Mouse (Mus musculus): ENCODE measurements at regions not wholly inside any gene's neighbourhood (a gene's known extent, or its start where the extent isn't known, plus 50 kb on each side); places are given as distances from the start of the nearest gene placed in this dataset.

DNA sequence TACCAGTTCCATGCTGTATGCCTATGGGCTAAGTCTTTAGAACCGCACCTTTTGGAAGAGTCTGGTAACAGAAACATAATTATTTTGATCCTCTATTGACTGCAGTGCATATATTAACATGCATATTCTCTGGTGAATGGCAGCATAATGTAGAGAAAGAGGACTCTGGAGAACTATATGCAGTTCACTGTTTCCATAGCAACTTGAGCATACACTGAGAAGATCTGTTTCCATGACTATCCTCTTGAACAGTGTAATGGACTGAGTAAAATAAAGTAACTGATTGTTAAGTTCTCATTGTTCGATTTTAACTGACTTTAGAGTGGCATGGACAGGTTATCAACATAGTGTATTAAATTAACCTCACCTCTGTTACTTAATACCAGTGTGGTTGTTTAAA is 147.6 kb upstream of the 2610001J05Rik start:
- no peaks in the 10 kb centered on the region for H3K9me3 ChIP-seq (replicated peaks; ENCODE audit: control insufficient read depth, low read length)
- no peak for ATAC-seq (replicated peaks; ENCODE audit: insufficient number of reproducible peaks, low FRiP score, low TSS enrichment)
- H3K4me1 ChIP-seq (ENCODE audit: control insufficient read depth, insufficient read depth, low read length), result no peaks in the 10 kb centered on the region
- H3K27me3 ChIP-seq (ENCODE audit: control insufficient read depth, insufficient read depth, low read length), result no peaks in the 10 kb centered on the region
- H3K27ac ChIP-seq (ENCODE audit: low read depth, low read length), result no peak overlapping the region
- no peak overlapping the region for H3K9ac ChIP-seq (ENCODE audit: low read depth, low read length)
- no peak overlapping the region for H3K4me3 ChIP-seq (ENCODE audit: low read depth, low read length)
- WGBS (ENCODE audit: insufficient replicate concordance), result 74% methylated on average over 2 of the region's 2 CpGs
- no peaks in the 10 kb centered on the region for H3K36me3 ChIP-seq (ENCODE audit: control insufficient read depth, insufficient read depth, low read length)
- no peak overlapping the region for H3K4me2 ChIP-seq

DNA sequence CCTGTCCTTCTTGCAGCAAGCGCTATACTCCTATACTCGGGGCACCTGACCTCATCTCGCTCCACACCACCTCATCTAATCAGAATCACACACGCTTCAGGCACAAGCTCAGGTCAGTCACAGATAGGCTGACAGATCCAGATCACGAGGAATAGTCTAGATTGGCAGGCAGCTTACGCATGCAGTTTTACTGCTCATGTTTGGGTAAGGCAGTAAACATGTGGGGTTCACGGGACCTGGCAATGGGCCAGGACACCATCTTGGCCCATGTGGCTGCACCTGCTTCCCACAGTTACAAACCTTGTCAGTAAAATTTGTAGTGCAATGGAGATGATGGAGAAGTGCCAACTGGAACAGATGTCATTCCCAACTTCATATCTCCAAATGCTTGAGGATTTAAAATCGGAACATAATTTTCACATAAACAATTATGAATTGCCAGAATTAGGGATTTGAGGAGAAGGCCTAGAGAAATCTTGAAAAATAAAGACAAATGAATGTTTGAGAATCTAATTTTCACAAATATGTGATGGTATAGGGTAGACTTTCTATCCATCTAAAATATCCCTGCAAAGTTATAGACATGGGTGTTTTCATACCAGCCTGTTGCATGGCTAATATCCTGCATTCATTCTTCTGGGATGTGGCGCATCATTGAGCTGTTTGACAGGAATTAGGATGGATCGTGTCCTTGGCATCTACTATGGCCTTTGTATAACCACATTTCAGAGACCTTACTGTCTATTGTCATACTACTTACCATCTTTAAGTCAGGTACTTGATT is 111.5 kb upstream of the 2610001J05Rik start:
- no peak overlapping the region for H3K27ac ChIP-seq (ENCODE audit: low read depth, low read length)
- no peak overlapping the region for H3K4me2 ChIP-seq
- no peaks in the 10 kb centered on the region for H3K36me3 ChIP-seq (ENCODE audit: control insufficient read depth, insufficient read depth, low read length)
- no peak overlapping the region for H3K4me3 ChIP-seq (ENCODE audit: low read depth, low read length)
- H3K27me3 ChIP-seq (ENCODE audit: control insufficient read depth, insufficient read depth, low read length), result no peaks in the 10 kb centered on the region
- no peaks in the 10 kb centered on the region; the same call in 1 of the 2 replicates for H3K9me3 ChIP-seq (replicated peaks; ENCODE audit: control insufficient read depth, low read length)
- 83% methylated on average over 10 of the region's 10 CpGs for WGBS (ENCODE audit: insufficient replicate concordance)
- H3K4me1 ChIP-seq (ENCODE audit: control insufficient read depth, insufficient read depth, low read length), result no peaks in the 10 kb centered on the region
- ATAC-seq (replicated peaks; ENCODE audit: insufficient number of reproducible peaks, low FRiP score, low TSS enrichment), result no peak
- H3K9ac ChIP-seq (ENCODE audit: low read depth, low read length), result no peak overlapping the region

DNA sequence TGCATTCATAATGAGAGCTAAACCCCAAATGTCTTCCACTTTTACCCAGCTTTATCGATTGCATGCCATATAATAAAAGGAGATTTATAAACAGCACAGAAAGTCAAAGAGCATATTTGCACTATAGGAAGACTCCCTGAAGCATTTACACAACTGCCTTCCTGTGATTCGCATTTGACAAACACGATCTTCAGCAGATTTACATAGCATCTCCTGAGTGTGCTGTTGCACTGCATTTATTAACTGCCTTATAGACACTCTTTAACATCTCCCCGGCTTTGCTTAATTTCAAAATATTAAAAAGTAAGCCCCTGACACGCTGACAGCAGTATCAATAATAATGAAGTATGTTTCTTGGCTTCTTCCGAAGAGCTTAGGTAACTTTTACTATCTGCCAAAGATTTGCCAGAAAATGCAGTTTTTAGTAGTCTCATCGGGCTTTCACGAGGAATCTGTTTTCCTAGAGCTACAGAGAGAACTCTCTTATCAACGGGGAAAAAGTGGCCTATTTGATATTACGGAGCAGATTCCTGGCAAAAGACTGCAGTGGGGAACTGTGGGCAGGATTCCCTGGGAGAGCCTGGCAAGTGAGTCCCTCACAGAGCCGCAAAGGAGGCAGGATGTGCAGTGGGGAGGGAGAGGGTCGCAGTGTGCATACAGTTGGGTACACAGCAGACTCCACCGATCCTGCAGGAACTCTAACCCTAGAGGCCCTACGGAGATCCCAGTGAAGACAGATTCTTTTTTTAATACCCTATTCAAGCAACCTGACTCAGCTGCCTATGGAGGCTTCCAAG is 103.6 kb upstream of the 2610001J05Rik start:
- no peak for ATAC-seq (replicated peaks; ENCODE audit: insufficient number of reproducible peaks, low FRiP score, low TSS enrichment)
- Histone ChIP-seq H3K4me3 (ENCODE audit: low read depth, low read length) (no peak overlapping the region), H3K9me3 (replicated peaks; ENCODE audit: control insufficient read depth, low read length) (no peaks in the 10 kb centered on the region; the same call in 1 of the 2 replicates), H3K4me2 (no peak overlapping the region), H3K27me3 (ENCODE audit: control insufficient read depth, insufficient read depth, low read length) (no peaks in the 10 kb centered on the region), H3K36me3 (ENCODE audit: control insufficient read depth, insufficient read depth, low read length) (no peaks in the 10 kb centered on the region), H3K9ac (ENCODE audit: low read depth, low read length) (no peak overlapping the region), H3K4me1 (ENCODE audit: control insufficient read depth, insufficient read depth, low read length) (no peaks in the 10 kb centered on the region), H3K27ac (ENCODE audit: low read depth, low read length) (no peak overlapping the region)
- WGBS (ENCODE audit: insufficient replicate concordance), result 65% methylated on average over 14 of the region's 14 CpGs

DNA sequence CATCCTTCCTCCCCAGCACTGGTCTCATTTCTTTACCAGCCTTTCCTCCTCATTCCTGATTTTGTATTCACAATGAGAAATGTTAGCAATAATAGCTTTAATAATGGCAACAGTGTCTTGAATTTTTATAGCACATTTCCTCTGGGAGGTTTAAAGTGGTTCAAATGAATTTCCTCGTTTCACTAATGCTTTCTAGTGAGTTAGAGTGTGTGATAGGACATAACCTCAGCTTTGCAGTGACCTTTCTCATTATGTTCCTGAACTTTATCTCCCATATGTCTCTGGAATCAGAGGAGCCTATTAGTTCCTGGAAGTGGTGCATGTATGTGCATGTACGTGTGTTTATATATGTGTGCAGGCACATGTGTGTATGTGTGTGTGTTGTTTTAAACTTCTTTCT is 93.2 kb upstream of the 2610001J05Rik start:
- Histone ChIP-seq H3K9ac (ENCODE audit: low read depth, low read length) (no peak overlapping the region), H3K4me3 (ENCODE audit: low read depth, low read length) (no peak overlapping the region), H3K9me3 (replicated peaks; ENCODE audit: control insufficient read depth, low read length) (no peaks in the 10 kb centered on the region), H3K4me1 (ENCODE audit: control insufficient read depth, insufficient read depth, low read length) (no peaks in the 10 kb centered on the region), H3K4me2 (no peak overlapping the region), H3K36me3 (ENCODE audit: control insufficient read depth, insufficient read depth, low read length) (no peaks in the 10 kb centered on the region), H3K27ac (ENCODE audit: low read depth, low read length) (no peak overlapping the region), H3K27me3 (ENCODE audit: control insufficient read depth, insufficient read depth, low read length) (no peaks in the 10 kb centered on the region)
- 73% methylated on average over 2 of the region's 2 CpGs for WGBS (ENCODE audit: insufficient replicate concordance)
- no peak for ATAC-seq (replicated peaks; ENCODE audit: insufficient number of reproducible peaks, low FRiP score, low TSS enrichment)

DNA sequence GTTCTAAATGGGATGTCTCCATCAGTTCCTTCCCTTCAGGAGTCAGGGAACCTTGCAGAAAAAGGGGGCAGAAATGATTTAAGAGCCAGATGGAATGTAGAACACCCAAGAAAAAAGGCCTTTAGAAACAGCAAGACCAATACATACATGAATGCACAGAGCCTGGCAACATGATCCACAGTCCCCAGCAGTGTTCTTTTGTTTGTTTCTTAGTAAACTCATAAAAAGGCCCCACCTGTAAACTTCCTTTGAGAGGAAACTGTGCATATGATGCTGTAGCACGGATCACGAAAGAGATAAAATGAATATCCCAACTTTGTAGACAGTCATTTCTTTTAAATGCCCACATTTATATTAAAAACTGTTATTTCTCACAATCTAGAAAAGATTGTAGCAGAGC is 92.7 kb upstream of the 2610001J05Rik start:
- Histone ChIP-seq H3K27me3 (ENCODE audit: control insufficient read depth, insufficient read depth, low read length) (no peaks in the 10 kb centered on the region), H3K4me2 (no peak overlapping the region), H3K4me3 (ENCODE audit: low read depth, low read length) (no peak overlapping the region), H3K9ac (ENCODE audit: low read depth, low read length) (no peak overlapping the region), H3K4me1 (ENCODE audit: control insufficient read depth, insufficient read depth, low read length) (no peaks in the 10 kb centered on the region), H3K27ac (ENCODE audit: low read depth, low read length) (no peak overlapping the region), H3K9me3 (replicated peaks; ENCODE audit: control insufficient read depth, low read length) (no peaks in the 10 kb centered on the region), H3K36me3 (ENCODE audit: control insufficient read depth, insufficient read depth, low read length) (no peaks in the 10 kb centered on the region)
- ATAC-seq (replicated peaks; ENCODE audit: insufficient number of reproducible peaks, low FRiP score, low TSS enrichment), result no peak
- WGBS (ENCODE audit: insufficient replicate concordance), result 81% methylated on average over 2 of the region's 2 CpGs

DNA sequence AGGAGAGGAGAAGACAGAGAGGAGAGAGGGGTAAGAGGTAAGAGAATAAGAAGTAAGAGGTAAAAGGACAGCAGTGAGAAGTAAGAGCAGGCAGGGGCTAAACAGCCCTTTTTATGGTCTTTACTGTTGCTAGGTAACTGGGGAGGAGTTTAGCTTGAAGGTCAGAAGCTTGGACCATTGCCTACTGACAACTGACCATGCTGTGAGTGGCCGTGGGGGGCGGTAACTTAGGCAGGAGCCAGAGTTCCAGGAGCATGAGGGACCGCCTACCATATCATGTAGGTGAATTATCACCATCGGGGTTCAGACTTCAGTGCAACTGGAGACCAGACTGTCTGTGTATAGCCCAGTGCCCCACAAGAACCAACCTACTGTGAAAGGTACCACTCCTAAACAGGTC is 78.3 kb upstream of the 2610001J05Rik start:
- no peak overlapping the region for H3K27ac ChIP-seq (ENCODE audit: low read depth, low read length)
- no peaks in the 10 kb centered on the region for H3K9me3 ChIP-seq (replicated peaks; ENCODE audit: control insufficient read depth, low read length)
- ATAC-seq (replicated peaks; ENCODE audit: insufficient number of reproducible peaks, low FRiP score, low TSS enrichment), result no peak
- no peak overlapping the region for H3K4me3 ChIP-seq (ENCODE audit: low read depth, low read length)
- H3K36me3 ChIP-seq (ENCODE audit: control insufficient read depth, insufficient read depth, low read length), result no peaks in the 10 kb centered on the region
- no peak overlapping the region for H3K9ac ChIP-seq (ENCODE audit: low read depth, low read length)
- no peaks in the 10 kb centered on the region for H3K27me3 ChIP-seq (ENCODE audit: control insufficient read depth, insufficient read depth, low read length)
- no peaks in the 10 kb centered on the region for H3K4me1 ChIP-seq (ENCODE audit: control insufficient read depth, insufficient read depth, low read length)
- H3K4me2 ChIP-seq, result no peak overlapping the region
- WGBS (ENCODE audit: insufficient replicate concordance), result 74% methylated on average over 4 of the region's 4 CpGs

DNA sequence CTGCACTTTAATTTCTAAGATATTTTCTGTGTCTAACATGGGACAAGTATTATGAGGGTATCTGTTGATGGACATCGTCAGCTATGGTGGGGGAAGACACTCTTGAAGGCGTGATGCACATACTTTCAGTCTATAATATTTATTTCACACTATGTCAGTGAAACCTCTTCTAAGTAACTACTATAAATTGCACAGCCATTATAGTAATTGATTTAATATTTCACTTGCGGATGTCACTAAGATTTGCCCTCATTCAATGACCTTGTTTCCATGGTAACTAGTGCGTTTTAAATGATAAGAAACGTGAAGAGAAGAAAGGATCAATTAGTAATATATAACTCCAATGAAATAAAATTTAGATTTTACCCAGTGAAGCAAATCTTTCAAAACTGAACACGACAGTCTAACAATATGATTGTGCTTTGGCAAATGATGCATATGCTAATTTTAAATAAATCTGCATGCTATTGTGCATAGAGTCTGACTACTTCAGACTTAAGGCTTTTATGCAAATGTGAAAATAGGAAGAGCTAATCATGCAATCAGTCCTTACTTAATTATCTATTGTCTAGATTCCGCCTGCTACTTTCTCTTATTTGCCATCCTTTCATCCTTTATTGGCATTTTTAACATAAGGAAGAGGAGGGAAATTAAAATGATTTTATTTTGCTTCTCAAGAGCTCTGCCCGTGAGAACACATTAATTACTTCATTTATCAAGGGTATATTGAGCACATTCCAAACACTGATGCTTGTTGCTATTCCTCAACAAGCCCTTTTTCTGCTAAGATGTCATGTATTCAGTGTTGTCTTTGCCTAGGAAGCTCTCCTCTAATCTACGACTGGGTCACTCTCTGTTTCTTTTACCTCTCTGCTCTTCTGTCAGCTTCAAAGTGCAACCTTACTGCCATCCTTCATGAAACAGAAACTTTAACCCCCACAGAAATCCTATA is 49.8 kb upstream of the 2610001J05Rik start:
- Histone ChIP-seq H3K4me1 (ENCODE audit: control insufficient read depth, insufficient read depth, low read length) (no peaks in the 10 kb centered on the region), H3K36me3 (ENCODE audit: control insufficient read depth, insufficient read depth, low read length) (no peaks in the 10 kb centered on the region), H3K9me3 (replicated peaks; ENCODE audit: control insufficient read depth, low read length) (no peaks in the 10 kb centered on the region), H3K27ac (ENCODE audit: low read depth, low read length) (no peak overlapping the region), H3K27me3 (ENCODE audit: control insufficient read depth, insufficient read depth, low read length) (no peaks in the 10 kb centered on the region), H3K4me3 (ENCODE audit: low read depth, low read length) (no peak overlapping the region), H3K9ac (ENCODE audit: low read depth, low read length) (no peak overlapping the region), H3K4me2 (no peak overlapping the region)
- WGBS (ENCODE audit: insufficient replicate concordance), result 72% methylated on average over 9 of the region's 9 CpGs
- ATAC-seq (replicated peaks; ENCODE audit: insufficient number of reproducible peaks, low FRiP score, low TSS enrichment), result no peak

Measured in heart, embryonic 11.5 days (tissue).